Mouse (Mus musculus) left cerebral cortex, postnatal 25 days (tissue): ENCODE data around the gene Cyb5d1. TPM values are rescaled to one million over a fixed set of nuclear protein-coding genes. Genes with fewer than 3 reads are reported as not detected.
"Not testable (repeated sequence)": the region's sequence is repeated elsewhere in the genome, so short reads cannot be mapped to it uniquely, and the experiment has no call there.

Experiments used
- DNase-seq, 2 experiments: peaks; one replicate each; pipeline ENCODE4 v3.0.0; 2022; ENCODE audit warnings: low spot score in 2 of 2, mixed read lengths in 1 of 2
- intact Hi-C: fragments of 180-260 bp; cut with DNase I; formaldehyde crosslinking; loops from one replicate; pipeline ENCODE4 v1.15.1; 2025
- total RNA-seq, 2 experiments: library from RNA; stranded (reverse); gene quantifications; 2 replicates each; pipeline ENCODE4 v1.2.3; 2021

Cyb5d1 gene
- total RNA-seq, 2 experiments from 2014 or later: 35.9 to 41.3 TPM

GRCm38 (mm10) chr11:69394591-69395167, 752 bp downstream of the Cyb5d1 start:
- not testable (repeated sequence) for DNase-seq
- intact Hi-C loops: loop anchor here (5.0 kb wide), 1 partner anchor 183 kb away; no protein-coding TSS in a partner anchor

GRCm38 (mm10) chr11:69390400-69391034, 4.9 kb downstream of the Cyb5d1 start:
- peak; percentile 80 to 82 for DNase-seq
- intact Hi-C loops: loop anchor here (1.0 to 2.0 kb wide), 3 partner anchors 118 to 132 kb away; no protein-coding TSS in a partner anchor

GRCm38 (mm10) chr11:69389531-69390399, 5.7 kb downstream of the Cyb5d1 start:
- intact Hi-C loops: loop anchor here (1.0 to 5.0 kb wide), 5 partner anchors 65 to 192 kb away; partner anchors contain the start of gene Alox8
- peak in 1 of 2 experiments; percentile 59 for DNase-seq

- intact Hi-C loops: loop anchor here (2.0 to 5.0 kb wide), 2 partner anchors 64 to 191 kb away; partner anchors contain the start of gene Alox8
Observed at GRCm38 (mm10) chr11:69388680-69389079, 6.8 kb downstream of the Cyb5d1 start.

GRCm38 (mm10) chr11:69386758-69387157, 8.7 kb downstream of the Cyb5d1 start:
- DNase-seq: no peak
- intact Hi-C loops: loop anchor here (5.0 kb wide), 1 partner anchor 189 kb away; the partner anchor contains the start of gene Alox8

More at GRCm38 (mm10) chr11:69388680-69389079, 6.8 kb downstream of the Cyb5d1 start:
- DNase-seq: no peak

- intact Hi-C loops: loop anchor here (5.0 kb wide), 1 partner anchor 188 kb away; the partner anchor contains the start of gene Alox8
- DNase-seq: no peak
Observed at GRCm38 (mm10) chr11:69384979-69385378, 10.5 kb downstream of the Cyb5d1 start.

- intact Hi-C loops: no loop called here
- no peak for DNase-seq
Observed at GRCm38 (mm10) chr11:69382478-69383105, 12.8 kb downstream of the Cyb5d1 start.

- intact Hi-C loops: no loop called here
- DNase-seq: no peak
Observed at GRCm38 (mm10) chr11:69381356-69381755, 14.1 kb downstream of the Cyb5d1 start.

GRCm38 (mm10) chr11:69379600-69379999, 15.8 kb downstream of the Cyb5d1 start:
- intact Hi-C loops: no loop called here
- no peak for DNase-seq

GRCm38 (mm10) chr11:69377766-69378165, 17.7 kb downstream of the Cyb5d1 start:
- intact Hi-C loops: no loop called here
- DNase-seq: no peak

GRCm38 (mm10) chr11:69375646-69376045, 19.8 kb downstream of the Cyb5d1 start:
- intact Hi-C loops: no loop called here
- DNase-seq: no peak

- intact Hi-C loops: no loop called here
- no peak for DNase-seq
Observed at GRCm38 (mm10) chr11:69373223-69373965, 22.0 kb downstream of the Cyb5d1 start.

- intact Hi-C loops: no loop called here
- no peak for DNase-seq
Observed at GRCm38 (mm10) chr11:69372780-69373170, 22.7 kb downstream of the Cyb5d1 start.

GRCm38 (mm10) chr11:69372056-69372779, 23.2 kb downstream of the Cyb5d1 start:
- intact Hi-C loops: no loop called here
- peak; percentile 64 to 84 for DNase-seq

GRCm38 (mm10) chr11:69371601-69372000, 23.8 kb downstream of the Cyb5d1 start:
- intact Hi-C loops: no loop called here
- no peak for DNase-seq

- intact Hi-C loops: no loop called here
- DNase-seq: no peak
Observed at GRCm38 (mm10) chr11:69370817-69371215, 24.6 kb downstream of the Cyb5d1 start.

- intact Hi-C loops: loop anchor here (5.0 kb wide), 2 partner anchors 48 to 273 kb away; partner anchors contain the start of genes Cntrob, Per1 and Trappc1
- no peak for DNase-seq
Observed at GRCm38 (mm10) chr11:69369990-69370816, 25.2 kb downstream of the Cyb5d1 start.
